Mouse (Mus musculus): Measurements from ENCODE around the gene Bmp6.

- no peak for TF ChIP-seq CTCF (IDR thresholded peaks at IDR 0.05; ENCODE audit: low read depth)
- TF ChIP-seq EP300 (IDR thresholded peaks at IDR 0.05; ENCODE audit: low read depth), result no peak
Observed at GRCm38 (mm10) chr13:38537521-38537920, 192.6 kb downstream of the Bmp6 start.

Data from heart, postnatal 0 days (tissue).